Mouse (Mus musculus): ENCODE measurements around the gene Dzip1.

The Dzip1 gene

DNA sequence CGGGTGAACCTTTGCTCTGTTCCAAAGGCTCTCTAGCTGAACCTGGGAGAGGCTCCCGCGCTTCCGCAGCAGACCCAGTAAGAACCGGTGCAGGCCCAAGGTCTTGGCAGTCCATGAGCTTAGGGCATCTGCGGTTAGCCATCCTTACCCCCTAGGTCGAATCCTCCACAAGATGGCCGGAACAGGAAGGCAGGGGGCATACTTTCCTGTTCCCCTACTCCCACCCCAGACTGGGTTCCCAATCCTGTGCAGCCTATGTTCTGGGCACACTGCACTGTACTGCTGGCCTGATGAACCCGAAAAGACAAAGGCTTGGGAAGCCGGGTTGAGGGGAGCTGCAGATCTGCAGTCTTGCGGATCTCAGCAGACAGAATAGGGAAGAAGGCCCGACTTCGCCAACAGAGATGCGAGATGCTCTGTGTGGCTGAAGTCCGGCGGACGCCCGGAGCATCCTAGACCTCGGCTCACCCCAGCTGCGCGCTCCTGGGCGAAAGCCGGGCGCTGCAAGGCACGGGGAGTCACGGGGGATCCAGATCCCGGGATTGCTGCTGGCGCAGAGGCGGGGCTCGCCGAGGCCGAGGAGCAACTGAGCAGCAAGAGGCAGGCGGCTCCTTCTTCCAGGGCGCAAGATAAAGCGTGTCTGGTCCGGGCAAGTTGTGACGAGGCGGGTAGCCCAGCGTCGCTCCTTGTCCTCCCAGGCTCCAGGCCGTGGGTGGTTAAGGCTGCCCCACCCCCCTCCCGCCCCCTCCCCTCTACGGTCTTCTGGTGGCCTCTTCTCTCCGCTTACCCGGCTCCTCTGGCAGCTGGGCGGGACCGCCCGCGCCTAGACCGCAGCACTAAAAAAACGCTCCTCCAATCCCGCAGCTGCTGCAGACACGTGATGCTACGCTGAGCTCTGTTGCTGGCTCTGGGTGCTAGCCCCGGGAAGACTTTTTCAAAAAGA lies at the start of gene Dzip1:
Dzip1 (minus strand) TSS at position 788 of the 943 bp plus-strand sequence.
- peak; percentile 82 for DNase-seq (ENCODE audit: low read depth)

DNA sequence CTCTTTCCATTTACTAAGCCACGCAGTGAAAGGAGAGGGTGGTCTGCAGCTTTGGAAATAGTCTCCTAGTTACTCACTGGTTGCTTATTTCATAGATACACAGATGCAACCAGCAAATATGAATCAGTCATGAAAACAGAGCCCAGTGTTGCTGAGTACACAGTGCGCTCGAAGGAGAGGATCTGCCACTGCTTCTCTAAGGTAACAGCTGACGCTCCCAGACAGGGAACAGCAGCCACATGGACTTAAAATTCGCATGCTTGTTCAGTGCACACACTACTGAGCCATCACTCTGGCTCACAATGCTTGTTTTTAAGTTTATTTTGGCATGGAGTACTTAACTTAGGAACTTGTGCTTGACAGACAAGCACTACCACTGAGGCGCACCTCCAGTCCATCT lies 47.0 kb upstream of the Dzip1 start:
- no peak for DNase-seq (ENCODE audit: low read depth)

DNA sequence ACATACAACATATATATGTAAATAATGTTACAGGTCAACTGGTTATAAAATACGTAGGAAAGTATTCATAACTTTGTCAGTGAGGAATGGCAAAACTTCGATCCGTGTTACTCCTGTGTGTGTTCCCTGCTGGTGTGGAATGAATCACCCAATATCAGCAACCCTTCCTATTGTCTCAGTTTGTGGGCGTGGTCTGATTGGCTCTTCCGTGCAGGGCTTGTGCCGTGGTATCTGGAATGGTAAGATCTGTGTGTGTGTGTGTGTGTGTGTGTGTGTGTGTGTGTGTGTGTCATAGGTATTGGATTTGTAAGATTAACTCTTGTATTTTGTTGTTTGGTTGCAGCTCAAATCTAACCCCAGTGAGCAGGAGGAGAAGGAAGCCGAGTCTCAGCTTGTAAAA lies 42.4 kb upstream of the Dzip1 start:
- no peak for DNase-seq (ENCODE audit: low read depth)

DNA sequence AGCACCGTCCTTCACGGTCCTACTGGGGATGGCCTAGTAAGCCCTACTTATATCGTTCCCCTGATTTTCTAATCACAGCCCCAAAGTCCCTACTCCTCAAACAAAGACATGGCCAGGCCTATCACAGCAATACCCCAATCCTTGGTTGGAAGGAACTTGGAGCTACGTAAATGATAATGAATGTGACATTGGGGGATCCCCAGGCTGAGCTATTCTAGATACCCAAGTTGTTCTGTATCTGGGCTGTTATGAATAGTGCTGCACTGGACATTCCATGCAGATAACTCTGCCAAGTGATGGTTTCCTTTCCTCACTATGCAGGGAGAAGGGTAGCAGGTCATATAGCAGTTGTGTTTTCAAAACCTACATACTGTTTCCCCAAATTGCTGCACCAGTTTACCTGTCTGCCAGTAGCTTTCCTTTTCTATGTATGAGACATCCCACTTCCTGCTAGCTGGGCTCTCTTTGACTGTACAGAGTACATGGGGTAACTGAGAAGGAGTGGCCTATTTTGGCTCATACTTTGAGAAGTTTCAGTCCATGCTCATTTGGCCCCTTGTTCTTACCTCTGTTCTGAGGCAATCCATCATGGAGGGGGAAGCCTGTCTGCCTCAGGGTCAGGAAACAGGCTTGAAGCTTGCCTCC lies 40.2 kb upstream of the Dzip1 start:
- DNase-seq (ENCODE audit: low read depth), result no peak

DNA sequence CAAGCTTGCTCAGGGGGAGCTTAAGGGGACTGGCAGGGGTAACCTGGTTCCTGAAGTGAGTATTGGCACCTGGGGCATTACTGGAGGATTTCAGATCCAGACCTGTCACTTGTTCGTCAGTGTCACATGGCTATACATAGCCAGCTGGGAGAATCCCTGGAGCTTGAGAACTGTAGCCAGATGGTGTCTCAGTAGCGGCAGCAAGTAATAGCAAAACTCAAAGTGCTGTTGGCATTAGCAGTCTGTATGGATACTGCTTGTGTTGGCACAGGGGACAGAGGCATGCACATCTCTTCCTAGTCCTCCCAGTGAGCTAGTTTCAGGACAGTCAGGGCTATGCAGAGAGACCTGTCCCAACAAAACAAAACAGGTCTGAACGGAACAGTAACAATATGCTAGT lies 32.8 kb upstream of the Dzip1 start:
- no peak for DNase-seq (ENCODE audit: low read depth)

DNA sequence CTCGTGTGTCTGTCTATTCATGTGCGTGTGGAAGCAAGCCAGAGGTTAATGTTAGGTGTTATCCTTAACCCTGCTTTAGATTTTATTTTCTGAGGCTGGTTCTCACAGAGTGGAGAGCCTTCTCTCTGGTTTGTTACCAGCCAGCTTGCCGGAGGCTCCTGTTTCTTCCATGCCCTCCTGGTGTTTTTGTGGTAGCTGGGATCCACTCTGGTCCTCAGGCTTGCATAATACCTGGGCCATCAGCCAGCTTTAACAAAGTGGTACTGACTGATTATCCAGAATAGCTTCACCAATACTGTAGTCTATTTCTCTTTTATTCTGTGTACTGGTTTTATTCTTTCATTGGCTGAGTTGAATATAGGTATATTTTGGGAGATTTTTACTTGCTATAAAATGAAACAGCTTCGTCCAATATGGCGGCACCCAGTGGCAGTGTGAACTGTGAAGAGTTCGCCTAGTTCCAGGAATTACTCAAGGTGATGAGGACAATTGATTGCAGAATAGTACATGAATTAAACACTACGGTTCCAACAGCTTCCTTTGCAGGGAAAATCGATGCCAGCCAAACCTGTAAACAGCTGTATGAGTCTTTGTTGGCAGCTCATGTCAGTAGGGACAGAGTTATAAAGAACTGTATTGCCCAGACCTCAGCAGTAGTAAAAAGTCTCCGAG lies 26.8 kb upstream of the Dzip1 start:
- peak; percentile 36 for DNase-seq (ENCODE audit: low read depth)

DNA sequence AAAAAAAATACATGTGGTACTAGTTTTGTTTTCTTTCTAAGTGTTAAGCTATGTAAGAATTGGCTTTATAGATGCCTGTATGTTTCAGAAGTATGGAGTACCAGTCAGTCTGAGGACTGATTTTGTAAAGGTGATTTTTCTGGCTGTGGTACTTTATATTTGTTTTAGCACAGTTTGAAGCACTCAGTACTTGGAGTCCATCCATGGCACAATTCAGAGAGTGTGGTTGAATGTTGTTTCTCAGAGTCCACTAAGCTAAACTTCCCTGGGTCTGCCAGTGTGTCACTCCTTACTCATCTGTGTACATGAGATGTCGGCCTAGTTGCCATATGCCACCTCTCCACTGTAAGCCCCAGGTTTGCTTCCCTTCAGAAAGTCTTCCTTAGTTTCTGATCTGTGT lies 23.6 kb upstream of the Dzip1 start:
- DNase-seq (ENCODE audit: low read depth), result peak; percentile 13

DNA sequence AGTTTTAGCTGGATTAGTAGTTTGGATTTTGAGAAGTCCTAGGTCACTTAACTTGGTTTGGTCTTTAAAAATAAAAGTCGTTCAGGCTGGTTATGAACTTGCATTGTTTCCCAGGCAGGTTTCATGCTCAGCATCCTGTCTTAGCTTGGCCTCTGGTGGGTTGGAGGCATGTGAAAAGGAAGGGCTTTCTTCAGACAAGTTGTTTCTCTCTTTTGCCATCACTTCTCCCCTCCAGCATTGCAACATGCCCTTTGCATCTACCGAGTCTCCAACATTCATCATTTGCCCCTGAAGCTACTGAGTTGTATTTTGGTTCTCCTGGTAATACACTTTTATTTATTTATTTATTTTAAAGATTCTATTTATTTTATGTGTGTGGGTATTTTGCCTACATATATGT lies 19.4 kb upstream of the Dzip1 start:
- DNase-seq (ENCODE audit: low read depth), result no peak

DNA sequence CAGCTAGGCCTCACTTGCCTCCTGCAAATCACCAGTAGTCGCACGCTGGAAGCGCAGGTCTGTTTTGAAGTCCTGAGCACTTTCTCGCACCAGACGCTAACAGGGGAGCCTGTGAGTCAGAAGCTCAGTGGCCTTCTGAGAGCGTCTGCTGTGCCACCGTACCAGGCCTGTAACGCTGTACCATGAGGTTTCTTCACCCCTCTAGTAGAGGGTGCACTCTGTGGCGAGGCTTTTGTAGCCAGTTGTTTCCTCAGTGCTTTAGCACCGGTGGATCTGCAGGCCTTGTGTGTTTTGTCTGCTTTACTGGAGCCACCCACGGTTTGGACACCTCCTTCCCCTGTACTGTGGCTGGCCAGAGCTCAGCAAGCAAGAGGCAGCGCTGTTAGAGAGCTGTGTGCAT lies 16.8 kb upstream of the Dzip1 start:
- DNase-seq (ENCODE audit: low read depth), result no peak

DNA sequence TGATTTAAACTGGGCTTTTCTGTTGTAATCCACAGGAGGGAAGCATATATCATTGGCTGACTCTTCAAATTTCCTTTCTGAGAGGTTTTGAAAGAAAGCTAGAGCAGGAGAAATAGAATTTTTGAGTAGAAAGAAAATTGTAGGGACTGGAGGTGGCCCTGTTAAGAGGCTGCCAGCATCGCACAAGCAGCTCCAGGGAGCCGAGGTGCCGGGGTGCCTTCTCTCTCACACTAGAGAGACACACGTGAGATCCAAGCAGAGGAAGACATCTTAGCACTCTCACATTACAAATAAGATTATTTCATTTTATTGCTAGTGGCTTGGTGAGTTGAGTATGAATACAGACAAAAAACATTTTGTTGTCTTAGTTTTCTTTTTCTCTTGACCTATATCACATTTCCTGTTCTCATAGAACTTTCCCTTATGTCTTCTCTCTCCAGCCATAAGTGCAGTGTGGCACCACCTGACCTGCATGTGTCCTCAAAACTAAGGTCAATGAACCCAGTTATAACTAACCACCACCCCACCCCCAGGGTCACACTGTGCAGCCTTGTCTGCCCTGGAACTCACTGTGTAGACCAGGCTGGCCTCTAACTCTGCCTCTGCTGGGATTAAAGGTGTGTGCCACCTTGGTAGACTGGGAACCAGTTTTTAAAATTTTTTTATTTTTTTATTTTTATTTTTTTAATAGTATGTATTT lies 15.7 kb upstream of the Dzip1 start:
- no peak for DNase-seq (ENCODE audit: low read depth)

DNA sequence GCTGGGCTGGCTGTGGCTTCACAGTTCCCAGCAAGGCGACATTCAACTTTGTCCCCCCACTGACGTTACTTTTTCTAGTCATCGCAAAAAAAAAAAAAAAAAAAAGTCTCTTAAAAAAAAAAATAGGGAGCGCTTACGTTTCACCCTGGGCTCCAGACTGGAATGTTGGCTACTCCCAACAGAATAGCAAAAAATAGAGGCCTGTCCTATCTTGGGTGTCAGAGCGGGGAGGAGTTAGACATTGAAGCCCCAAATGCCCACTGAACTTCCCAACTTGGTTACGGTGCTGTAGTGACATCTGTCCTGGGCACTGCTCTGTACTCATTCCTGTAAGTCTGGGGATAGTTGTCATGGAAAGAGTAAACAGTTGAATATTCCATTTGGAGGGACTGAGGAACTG lies 13.3 kb upstream of the Dzip1 start:
- peak; percentile 34 for DNase-seq (ENCODE audit: low read depth)

DNA sequence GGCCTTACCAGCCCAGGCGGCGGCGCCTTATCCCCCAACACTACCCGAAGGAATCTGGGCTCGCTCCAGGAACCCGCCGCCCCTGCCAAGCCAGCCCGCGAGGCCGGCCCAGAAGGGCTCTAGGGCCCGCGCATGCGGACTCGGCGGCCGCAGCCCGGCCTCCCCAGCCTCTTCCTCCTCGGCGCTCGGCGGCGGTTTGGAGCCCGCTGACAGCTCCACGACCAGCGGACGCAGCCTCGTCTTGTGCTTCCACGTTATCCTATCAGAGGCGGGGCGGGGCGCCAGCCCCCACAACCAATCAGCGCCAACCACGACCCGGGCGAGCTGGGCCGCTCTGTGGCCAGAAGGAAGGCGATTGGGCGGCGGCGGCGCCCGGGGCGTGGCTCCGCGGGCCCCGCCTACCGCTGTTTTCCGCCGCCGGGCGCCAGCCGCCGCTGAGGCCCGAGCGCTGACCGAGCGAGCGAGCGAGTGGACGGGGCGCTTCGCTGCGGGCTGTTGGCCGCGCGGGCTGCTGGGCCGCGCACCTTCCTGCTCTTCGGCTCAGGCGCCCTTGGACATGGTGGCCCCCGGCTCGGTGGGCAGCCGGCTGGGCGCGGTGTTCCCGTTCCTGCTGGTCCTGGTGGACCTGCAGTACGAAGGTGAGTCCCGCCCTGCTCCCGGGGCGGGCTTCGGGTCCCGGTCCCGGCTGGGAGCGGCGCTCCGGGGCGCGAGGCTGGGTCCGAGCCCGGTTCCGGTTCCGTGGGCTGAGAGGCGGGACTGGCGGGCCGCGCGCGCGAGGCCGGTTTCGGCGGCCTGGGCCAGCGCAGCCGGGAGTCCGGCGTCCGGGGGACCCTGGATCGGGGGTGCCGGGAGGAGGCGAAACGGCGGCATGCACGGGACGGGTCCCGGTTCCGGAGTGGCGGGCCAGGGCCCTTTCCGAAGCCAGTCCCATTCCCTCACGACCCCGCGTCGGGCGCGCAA lies 12.6 kb upstream of the Dzip1 start, which contains the start of gene Dnajc3:
Dnajc3 (plus strand) TSS at position 444 of the 960 bp plus-strand sequence.
- peak; percentile 98 for DNase-seq (ENCODE audit: low read depth)

DNA sequence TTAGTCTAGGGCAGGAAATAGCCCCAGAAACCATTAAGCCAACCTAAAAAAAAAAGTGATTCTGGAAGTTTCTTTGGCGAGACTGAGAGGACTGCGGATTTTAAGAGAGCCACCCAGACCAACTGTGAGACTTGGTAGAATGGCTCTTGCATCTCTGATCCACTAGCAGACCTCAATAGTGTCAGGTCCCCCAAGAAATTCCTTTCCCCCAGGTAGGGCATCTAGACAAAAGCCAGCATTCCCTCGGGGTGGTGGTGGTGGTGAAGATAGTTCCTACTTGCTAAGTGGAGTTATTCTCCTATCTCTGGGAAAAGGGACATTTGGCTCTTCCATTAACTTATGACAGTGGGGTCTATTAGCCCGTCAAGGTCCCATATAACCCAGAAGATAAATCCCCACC lies 11.7 kb upstream of the Dzip1 start:
- DNase-seq (ENCODE audit: low read depth), result no peak

DNA sequence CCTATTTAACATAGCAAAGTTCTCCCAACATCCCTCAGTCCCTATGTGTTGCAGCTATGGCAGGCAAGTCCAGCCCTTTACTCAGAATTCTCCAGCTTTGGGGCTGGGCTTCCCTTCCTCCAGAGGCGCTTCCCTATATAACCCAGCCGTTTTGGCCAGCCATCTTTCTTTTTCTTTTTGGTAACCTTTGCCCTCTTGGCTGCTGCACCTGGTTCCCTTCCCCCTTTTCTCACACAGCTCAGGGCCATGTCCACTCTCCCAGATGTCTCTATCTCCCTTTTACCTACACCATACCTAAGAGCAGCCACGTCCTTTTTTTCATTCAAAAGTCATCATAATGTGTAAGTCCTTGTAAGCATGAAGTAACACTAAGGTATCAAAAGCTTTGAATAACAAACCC lies 11.0 kb upstream of the Dzip1 start:
- no peak for DNase-seq (ENCODE audit: low read depth)

DNA sequence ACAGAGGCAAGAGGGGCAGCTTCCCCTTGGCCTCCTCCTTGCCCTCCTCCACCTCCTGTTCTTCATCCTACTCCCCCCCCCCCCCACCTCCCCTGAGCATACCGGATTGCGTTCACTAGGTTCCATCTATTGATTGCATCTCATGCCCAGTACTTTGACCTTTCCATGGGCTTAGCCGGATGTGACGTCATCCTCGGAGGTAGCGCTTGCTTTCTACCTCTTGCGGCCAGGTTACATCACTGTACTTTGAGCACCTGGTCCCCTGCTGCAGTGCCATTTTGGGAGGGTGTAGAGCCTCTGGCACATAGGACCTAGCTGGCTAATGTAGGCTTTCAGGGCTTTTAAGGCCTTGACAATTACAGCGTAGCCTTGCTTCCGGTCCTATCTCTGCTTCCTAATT lies 9.4 kb upstream of the Dzip1 start:
- DNase-seq (ENCODE audit: low read depth), result no peak

DNA sequence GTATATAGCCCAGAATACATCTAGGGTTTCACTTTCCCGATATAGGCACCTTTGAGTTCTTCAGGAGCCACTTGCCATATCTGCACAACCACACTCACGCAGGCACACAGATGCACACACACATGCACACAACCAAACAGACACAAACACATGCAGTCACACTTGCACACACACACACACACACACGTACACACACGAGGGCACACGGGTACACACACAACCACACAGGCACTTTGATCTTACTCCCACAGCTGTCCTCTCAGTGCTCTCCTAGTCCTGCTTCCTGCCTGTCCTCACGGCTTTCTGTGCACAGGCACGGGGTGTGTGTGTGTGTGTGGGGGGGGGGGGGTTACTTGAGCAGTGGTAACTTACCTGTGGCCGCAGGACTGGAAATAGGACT lies 7.7 kb upstream of the Dzip1 start:
- DNase-seq (ENCODE audit: low read depth), result no peak

DNA sequence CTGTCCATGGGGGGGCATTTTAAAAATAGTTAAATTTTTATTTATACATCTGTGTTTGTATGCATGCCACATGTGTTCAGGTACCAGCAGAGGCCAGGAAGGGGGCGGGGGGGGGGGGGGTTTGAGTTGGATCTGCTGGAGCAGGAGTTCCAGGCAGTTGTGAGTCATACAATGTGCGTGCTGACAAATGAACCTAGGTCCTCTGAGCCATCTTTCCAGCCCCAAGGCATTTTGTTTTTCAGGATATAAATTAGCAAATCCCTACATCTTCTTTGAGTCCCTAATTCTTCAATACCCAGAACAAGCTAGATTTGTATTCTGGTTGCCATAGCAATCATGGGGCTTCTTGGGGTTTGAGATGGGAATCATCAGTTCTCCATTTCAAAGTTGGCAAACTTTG lies 5.9 kb upstream of the Dzip1 start:
- DNase-seq (ENCODE audit: low read depth), result peak; percentile 74

DNA sequence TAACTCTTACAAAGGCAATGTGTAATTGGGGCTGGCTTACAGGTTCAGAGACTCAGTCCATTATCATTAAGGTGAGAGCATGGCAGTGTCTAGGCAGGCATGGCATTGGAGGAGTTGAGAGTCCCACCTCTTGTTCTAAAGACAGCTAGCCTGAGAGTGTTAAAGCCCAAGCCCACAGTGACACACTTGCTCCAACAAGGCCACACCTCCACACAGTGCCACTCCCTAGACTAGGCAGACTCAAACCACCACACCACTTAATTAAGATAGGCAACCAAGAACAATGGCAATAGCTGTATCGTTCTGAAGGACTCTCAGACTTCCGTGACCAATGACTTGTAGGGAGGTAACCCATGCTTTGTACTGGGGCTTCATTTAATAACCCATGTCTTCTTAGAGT lies 5.5 kb upstream of the Dzip1 start:
- no peak for DNase-seq (ENCODE audit: low read depth)

DNA sequence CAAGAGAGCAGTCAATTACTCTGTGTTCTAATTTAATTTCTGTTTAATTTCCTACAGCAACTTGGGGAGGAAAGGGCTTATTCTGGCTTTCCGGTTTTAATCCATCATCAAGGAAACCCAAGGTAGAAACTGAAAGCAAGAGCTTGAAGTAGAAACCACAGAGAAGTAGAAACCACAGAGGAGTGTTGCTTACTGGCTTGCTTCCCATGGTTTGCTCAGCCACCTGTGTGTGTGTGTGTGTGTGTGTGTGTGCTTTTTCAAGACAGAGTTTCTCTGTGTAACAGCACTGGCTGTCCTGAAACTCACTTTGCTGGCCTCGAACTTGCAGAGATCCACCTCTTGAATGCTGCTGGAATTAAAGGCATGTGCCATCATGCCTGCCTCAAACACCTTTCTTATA lies 4.5 kb upstream of the Dzip1 start:
- no peak for DNase-seq (ENCODE audit: low read depth)

DNA sequence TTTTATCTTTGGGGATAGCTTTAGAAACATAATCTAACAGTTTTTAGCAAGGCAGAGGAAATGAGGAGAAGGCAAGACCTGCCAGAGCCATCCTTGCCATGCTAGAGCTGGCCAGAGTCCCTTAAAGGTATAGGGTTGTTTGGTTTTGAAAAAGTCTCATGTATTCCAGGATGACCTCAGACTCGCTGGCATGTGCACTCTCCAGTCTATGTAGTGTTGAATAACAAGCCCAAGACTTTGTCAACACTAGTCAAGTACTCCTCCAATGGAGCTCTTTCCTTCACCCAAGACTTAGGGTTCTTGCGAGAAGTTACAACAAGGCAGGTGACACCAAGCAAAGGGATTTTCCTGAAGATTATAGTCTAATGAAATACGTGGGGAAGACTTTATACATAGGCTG lies 3.3 kb upstream of the Dzip1 start:
- peak; percentile 21 for DNase-seq (ENCODE audit: low read depth)

DNA sequence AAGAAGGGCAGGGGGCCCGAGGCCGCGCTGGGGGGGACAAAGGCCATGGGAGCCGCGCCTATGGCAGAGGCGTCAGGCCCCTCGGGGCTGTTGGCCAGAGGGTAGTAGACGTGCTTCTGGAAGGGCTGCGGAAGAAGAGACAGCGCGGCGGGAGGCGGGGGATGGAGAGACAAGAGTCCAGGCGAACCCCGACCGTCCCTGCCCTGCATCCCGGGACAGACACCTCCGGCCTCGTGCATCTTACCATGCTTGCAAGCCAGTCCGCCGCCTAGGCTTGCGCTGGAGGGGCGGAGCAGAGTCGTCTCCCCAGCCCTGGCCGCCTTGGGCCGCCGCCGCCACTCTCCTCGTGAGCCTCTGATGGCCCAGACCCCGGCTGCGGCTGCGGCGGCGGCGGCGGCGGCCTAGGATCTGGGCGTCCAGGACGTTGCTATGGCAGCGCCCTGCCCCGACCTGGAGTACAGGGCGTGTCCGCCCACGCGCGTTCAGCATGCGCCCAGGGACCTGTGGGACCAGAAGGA lies 2.5 kb downstream of the Dzip1 start:
- DNase-seq (ENCODE audit: low read depth), result no peak
